Mouse (Mus musculus): ENCODE data around the gene Slc12a8.

Slc12a8 gene

GRCm38 (mm10) chr16:33672643-33673042, 155.5 kb downstream of the Slc12a8 start:
- no peak for DNase-seq (ENCODE audit: low read depth, low spot score)

GRCm38 (mm10) chr16:33673530-33674109, 156.5 kb downstream of the Slc12a8 start:
- no peak for DNase-seq (ENCODE audit: low read depth, low spot score)

GRCm38 (mm10) chr16:33675151-33675847, 158.2 kb downstream of the Slc12a8 start:
- DNase-seq (ENCODE audit: low read depth, low spot score): no peak

GRCm38 (mm10) chr16:33675848-33676184, 158.7 kb downstream of the Slc12a8 start:
- DNase-seq (ENCODE audit: low read depth, low spot score): no peak

- no peak for DNase-seq (ENCODE audit: low read depth, low spot score)
These were observed 159.5 kb downstream of the Slc12a8 start for GRCm38 (mm10) chr16:33676347-33677312.

- no peak for DNase-seq (ENCODE audit: low read depth, low spot score)
These were observed 160.2 kb downstream of the Slc12a8 start for GRCm38 (mm10) chr16:33677313-33677690.

GRCm38 (mm10) chr16:33677901-33678300, 160.8 kb downstream of the Slc12a8 start:
- DNase-seq (ENCODE audit: low read depth, low spot score): no peak

GRCm38 (mm10) chr16:33680271-33680670, 163.1 kb downstream of the Slc12a8 start:
- DNase-seq (ENCODE audit: low read depth, low spot score): no peak

- DNase-seq (ENCODE audit: low read depth, low spot score): no peak
These were observed 163.7 kb downstream of the Slc12a8 start for GRCm38 (mm10) chr16:33680816-33681215.

GRCm38 (mm10) chr16:33681661-33682060, 164.5 kb downstream of the Slc12a8 start:
- no peak for DNase-seq (ENCODE audit: low read depth, low spot score)

- no peak for DNase-seq (ENCODE audit: low read depth, low spot score)
These were observed 165.5 kb downstream of the Slc12a8 start for GRCm38 (mm10) chr16:33682651-33683050.

- DNase-seq (ENCODE audit: low read depth, low spot score): peak; percentile 66
These were observed 166.4 kb downstream of the Slc12a8 start for GRCm38 (mm10) chr16:33683206-33684161.

GRCm38 (mm10) chr16:33684162-33684702, 167.1 kb downstream of the Slc12a8 start, which contains the start of gene Heg1:
Gene Heg1 (plus strand): TSS chr16:33684370.
- DNase-seq (ENCODE audit: low read depth, low spot score): peak; percentile 90

GRCm38 (mm10) chr16:33684703-33685701, 167.9 kb downstream of the Slc12a8 start:
- peak; percentile 49 for DNase-seq (ENCODE audit: low read depth, low spot score)

GRCm38 (mm10) chr16:33686056-33686455, 168.9 kb downstream of the Slc12a8 start:
- no peak for DNase-seq (ENCODE audit: low read depth, low spot score)

- peak; percentile 80 for DNase-seq (ENCODE audit: low read depth, low spot score)
These were observed 170.6 kb downstream of the Slc12a8 start for GRCm38 (mm10) chr16:33687724-33688123.

GRCm38 (mm10) chr16:33690975-33691747, 174.0 kb downstream of the Slc12a8 start:
- peak; percentile 70 for DNase-seq (ENCODE audit: low read depth, low spot score)

- DNase-seq (ENCODE audit: low read depth, low spot score): no peak
These were observed 176.4 kb downstream of the Slc12a8 start for GRCm38 (mm10) chr16:33693553-33693952.

Data from CD4-positive helper T cell, adult 2 months (primary cell).